In the genomic region with DNA sequence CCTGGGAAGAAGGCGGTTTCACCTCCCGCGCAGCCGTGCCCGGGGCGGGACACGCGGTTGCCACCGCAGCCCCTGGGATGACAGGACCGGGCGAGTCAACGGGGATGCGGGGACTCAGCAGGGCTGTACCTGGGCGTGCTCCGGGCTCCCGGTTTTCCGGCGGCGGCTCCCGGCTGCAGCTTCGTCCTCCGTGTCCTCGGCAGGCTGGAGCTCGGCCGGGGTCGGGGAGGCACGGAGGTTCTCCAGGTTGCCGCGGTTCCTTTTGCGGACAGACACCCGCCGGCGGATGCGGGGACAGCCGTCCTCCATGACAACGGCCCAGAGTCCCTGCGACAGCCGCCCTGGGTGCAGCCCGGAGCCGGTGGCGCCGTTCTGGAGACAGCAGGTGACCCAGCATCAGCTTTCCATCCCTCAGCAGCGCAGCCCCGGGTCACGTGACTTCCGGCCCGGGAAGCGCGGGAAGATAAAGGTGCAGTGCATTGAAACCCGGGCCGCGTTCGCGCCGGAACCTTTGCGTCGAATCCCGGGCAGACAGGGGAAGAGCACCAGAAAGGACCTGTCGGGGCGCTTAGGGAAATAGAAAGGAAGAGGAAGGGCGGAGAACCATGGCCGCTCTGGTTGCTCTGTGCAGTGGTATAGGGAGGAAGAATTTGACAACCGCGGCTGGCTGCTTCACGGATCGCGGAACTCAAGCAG, we compare ENCODE assay signal across 8 mouse cellular contexts. TPM values are rescaled to one million over a fixed set of nuclear protein-coding genes. Genes with fewer than 3 reads are reported as not detected.
DNase-seq lines count a peak whose midpoint lies in the region; ATAC-seq lines count a peak whose summit lies in the region.

A gene (minus strand): TSS at position 434 of the 696 bp plus-strand sequence.
A gene (plus strand): TSS at position 463 of the 696 bp plus-strand sequence.

- no peaks in the 10 kb centered on the region for H3K9me3 ChIP-seq in hindbrain, embryonic 12.5 days (replicated peaks)

- peak; percentile 95 for DNase-seq in Muller cell, postnatal 12 days (ENCODE audit: inconsistent ontology term)
- DNase-seq in cerebellum, adult 9-11 months, result peak; percentile 94
- DNase-seq in frontal cortex, postnatal 10 days (ENCODE audit: low spot score in 2 of 2), result peak; percentile 86 to 91
- peak; percentile 91 to 95 for DNase-seq in layer of hippocampus, postnatal 14 days (ENCODE audit: low spot score in 2 of 2)
- peak; percentile 86 for DNase-seq in lung, postnatal 14 days
- DNase-seq in retina, adult 2 months (ENCODE audit: low read depth, low spot score), result peak; percentile 90
- peak; percentile 89 to 92 for DNase-seq in thymus, postnatal 36 days

- ATAC-seq in hindbrain, embryonic 12.5 days (ENCODE audit: low FRiP score), result peak; percentile 98

- H3K9ac ChIP-seq in hindbrain, embryonic 12.5 days, result peak within 1 kb of the TSS; percentile 86

- H3K27me3 ChIP-seq in hindbrain, embryonic 12.5 days, result no peaks in the 10 kb centered on the region

- peaks cover 37% of the 10 kb centered on the region for H3K36me3 ChIP-seq in hindbrain, embryonic 12.5 days

- H3K4me3 ChIP-seq in hindbrain, embryonic 12.5 days, result peak within 1 kb of the TSS; percentile 85

- H3K4me1 ChIP-seq in hindbrain, embryonic 12.5 days, result peaks cover 12% of the 10 kb centered on the region

- peak within 1 kb of the TSS; percentile 55; the same call in 1 of the 2 replicates for H3K27ac ChIP-seq in hindbrain, embryonic 12.5 days

- under 1% methylated on average over 67 of the region's 67 CpGs for WGBS in hindbrain, embryonic 12.5 days

- peak within 1 kb of the TSS; percentile 92 for H3K4me2 ChIP-seq in hindbrain, embryonic 12.5 days (replicated peaks)

RNA-seq across cellular contexts. Expression of the first gene that starts in this region (rescaled TPM):
- polyA plus RNA-seq in hindbrain, embryonic 12.5 days (2016; fragmentation: Nextera tagmentation; extraction: Ambion mirVana), result 25.3 and 28.1 TPM in 2 replicates
- total RNA-seq in layer of hippocampus, postnatal 14 days (2021), result 10 to 100 TPM; 13.2 to 18.5 TPM

RNA-seq across cellular contexts. Expression of the second gene that starts in this region (rescaled TPM):
- 138 and 155 TPM in 2 replicates for polyA plus RNA-seq in hindbrain, embryonic 12.5 days (2016; fragmentation: Nextera tagmentation; extraction: Ambion mirVana)
- 10 to 100 TPM; 58.6 to 62.2 TPM for total RNA-seq in layer of hippocampus, postnatal 14 days (2021)

Comparison
In these comparisons a context has a peak if more than half of its experiments do, and no peak if none do; other contexts are left out.
1. Peak in every context shown above with its lines: DNase-seq, ATAC-seq, H3K4me3 ChIP-seq and H3K27ac ChIP-seq.